Mouse (Mus musculus) mouse trophoblast stem cell (cell line): ENCODE measurements at regions not wholly inside any gene's neighbourhood (a gene's known extent, or its start where the extent isn't known, plus 50 kb on each side); places are given as distances from the start of the nearest gene placed in this dataset.

ENCODE experiments used
- in situ Hi-C, 2 experiments: fragments of 300-500 bp; cut with MseI, MboI; formaldehyde crosslinking; loops; 2 replicates in 1 of 2; 3 replicates in 1 of 2; pipeline ENCODE4 v1.15.1; 2025

GRCm38 (mm10) chr17:84074000-84074782, 113.6 kb downstream of the Zfp36l2 start:
- in situ Hi-C loops = no loop called here

DNA sequence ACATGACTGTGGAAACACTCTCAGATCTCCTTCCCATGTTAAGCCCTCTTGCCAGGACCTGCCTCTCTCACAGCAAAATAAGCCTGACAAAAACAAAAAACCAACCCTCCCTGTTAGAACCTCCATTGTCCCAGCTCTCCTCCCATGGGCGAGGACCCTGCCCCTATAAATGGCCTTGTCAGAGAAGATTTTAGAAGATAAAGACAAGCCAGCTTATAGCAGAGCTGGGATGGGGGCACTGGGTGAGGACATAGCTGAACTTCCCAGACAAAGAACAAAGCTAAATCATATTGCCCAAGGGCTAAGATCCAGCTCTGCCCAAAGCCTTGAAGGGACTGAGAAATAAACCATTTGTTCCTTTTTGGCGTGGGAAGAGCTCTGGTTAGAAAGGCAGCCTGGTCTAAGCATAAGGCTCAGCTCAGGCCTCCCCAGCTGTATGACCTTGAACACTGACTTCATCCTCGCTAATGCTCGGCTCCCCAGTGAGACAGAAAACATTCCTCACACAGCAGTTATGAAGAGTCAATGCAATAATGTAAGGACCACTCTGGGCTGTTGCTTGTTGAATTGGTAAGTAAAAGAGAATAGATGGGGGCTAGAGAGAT, 115.2 kb downstream of the Zfp36l2 start:
- in situ Hi-C loops = no loop called here

- in situ Hi-C loops = no loop called here
These were observed 115.9 kb downstream of the Zfp36l2 start for GRCm38 (mm10) chr17:84071855-84072254.

- in situ Hi-C loops = no loop called here
These were observed 117.2 kb downstream of the Zfp36l2 start for GRCm38 (mm10) chr17:84070596-84070995.

DNA sequence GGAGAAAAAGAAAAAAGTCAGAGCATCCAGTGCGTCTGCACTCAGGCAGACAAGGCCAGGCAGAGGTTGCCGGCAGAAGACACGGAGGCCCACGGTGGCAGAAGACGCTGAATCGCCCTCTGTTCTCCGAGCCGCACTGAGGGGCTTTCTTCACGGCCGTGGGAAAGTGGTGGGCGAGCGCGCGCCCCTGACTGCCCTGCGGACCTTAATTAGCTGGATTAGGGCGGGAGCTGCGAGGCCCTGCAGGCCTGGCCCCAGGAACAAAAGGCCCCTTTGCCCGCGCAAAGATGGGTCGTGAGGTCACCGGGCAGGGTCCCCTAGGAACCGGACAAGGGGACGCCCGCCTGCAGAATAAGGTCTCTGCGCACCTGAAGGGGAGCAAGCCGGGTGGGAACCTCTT, 120.6 kb downstream of the Zfp36l2 start:
- in situ Hi-C loops = no loop called here

DNA sequence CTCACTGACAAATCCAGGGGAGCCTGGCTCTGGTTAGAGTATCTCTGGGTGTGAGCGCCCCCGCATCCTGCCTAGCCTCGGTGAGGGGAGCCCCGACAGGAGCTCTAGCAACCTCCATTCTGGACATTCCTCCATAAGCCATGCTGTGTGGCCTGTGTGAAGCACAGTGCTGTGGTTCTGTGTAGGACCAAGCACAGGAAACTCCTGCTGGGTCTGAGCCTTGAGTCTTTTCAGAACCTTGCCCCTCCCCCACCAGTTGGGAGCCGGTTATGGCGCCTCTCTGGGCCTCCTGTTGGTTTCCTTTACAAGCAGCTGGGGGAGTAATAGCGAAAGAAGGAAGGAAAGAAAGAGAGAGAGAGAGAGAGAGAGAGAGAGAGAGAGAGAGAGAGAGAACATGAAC, 124.0 kb downstream of the Zfp36l2 start:
- in situ Hi-C loops = no loop called here

- in situ Hi-C loops = no loop called here
These were observed 126.1 kb downstream of the Zfp36l2 start for GRCm38 (mm10) chr17:84061621-84062020.

DNA sequence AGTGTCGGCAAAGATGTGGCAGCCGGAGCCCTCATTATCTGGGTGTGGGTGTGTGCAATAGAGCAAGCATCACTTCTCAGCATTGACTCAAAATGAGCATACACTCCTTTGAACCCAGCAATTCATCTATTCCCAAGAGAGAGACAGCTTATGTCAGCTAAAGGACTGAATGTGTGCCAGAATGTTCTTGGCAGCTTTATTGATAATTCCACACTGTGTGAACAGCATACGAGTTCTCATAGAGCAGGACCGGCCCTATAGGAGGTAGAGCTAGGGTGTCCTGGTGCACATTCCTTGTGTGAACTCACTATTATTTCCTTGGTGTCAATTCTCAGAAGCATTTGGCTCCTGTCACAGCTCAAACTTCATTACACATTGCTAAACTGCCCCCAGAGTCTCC, 131.3 kb downstream of the Zfp36l2 start:
- in situ Hi-C loops = no loop called here

- in situ Hi-C loops = no loop called here
These were observed 135.3 kb downstream of the Zfp36l2 start for GRCm38 (mm10) chr17:84052437-84052836.

DNA sequence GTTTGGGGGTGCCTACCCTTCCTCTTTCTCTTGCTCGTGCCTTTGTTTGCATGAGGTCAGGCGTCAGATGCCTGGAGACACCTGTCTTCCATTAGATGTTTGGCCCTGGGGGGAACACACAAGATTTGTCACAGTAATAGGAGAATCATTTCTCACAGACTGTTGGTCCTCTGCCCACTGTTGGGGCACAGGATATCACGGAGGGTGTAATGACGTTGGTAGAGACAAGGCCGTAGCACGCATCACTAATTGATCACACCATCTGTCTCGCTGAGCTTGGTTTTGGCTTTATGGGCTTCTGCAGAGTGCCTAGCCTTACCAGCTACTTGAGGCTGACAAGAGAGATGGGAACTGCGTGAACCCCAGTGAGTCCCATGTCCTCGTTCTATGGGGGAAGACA, 136.5 kb downstream of the Zfp36l2 start:
- in situ Hi-C loops = no loop called here

- in situ Hi-C loops = loop anchor here in 1 of 2 experiments (25.0 kb wide), 1 partner anchor 139 kb away; the partner anchor contains the start of gene Zfp36l2
These were observed 139.2 kb downstream of the Zfp36l2 start for GRCm38 (mm10) chr17:84048533-84048932.

- in situ Hi-C loops = loop anchor here in 1 of 2 experiments (25.0 kb wide), 1 partner anchor 140 kb away; the partner anchor contains the start of gene Zfp36l2
These were observed 140.2 kb downstream of the Zfp36l2 start for GRCm38 (mm10) chr17:84047520-84047919.

DNA sequence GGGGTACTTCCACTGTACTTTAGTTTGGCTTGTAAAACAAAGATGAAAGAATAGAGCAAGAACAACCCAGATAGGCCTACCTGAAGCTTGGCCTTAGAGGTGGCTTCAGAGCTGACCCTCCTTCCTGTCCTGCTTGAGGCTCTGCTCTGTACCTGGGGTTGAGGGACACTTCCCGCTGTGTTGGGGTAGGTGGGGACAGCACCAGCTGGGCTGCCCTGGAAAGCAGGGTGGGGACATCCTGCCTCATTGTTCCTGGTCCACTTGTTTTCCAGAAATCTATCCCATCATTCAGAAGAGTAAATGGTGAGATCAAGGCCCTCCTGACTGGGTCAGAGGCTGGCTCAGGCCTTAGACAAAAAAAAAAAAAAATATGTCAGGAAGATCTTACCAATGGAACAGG, 141.9 kb downstream of the Zfp36l2 start:
- in situ Hi-C loops = loop anchor here in 1 of 2 experiments (25.0 kb wide), 1 partner anchor 141 kb away; the partner anchor contains the start of gene Zfp36l2

DNA sequence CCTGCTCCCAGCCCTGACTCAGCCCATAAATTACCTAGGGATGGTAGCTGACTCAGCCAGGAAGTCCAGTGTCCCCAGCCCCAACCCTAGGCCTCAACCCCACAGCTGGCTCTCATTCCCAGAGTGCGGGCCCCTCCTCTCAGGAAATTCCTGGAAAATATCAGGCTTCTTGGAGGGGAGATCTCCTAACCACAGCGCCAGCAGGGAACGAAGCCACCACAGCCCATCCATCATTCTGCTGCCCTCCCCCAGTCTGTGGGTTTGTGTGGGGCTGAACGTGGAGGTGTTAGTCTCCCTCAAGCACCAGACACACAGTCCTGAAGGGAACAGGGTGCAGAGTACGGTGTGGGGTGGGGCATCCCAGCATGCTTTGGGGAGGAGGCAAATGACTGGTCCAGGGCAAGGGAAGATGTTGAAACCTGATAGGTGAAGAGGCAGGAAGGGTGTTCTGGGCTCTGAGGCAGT, 143.2 kb downstream of the Zfp36l2 start:
- in situ Hi-C loops = loop anchor here in 1 of 2 experiments (25.0 kb wide), 1 partner anchor 143 kb away; the partner anchor contains the start of gene Zfp36l2

- in situ Hi-C loops = loop anchor here in 1 of 2 experiments (25.0 kb wide), 1 partner anchor 144 kb away; the partner anchor contains the start of gene Zfp36l2
These were observed 144.6 kb downstream of the Zfp36l2 start for GRCm38 (mm10) chr17:84043102-84043501.

DNA sequence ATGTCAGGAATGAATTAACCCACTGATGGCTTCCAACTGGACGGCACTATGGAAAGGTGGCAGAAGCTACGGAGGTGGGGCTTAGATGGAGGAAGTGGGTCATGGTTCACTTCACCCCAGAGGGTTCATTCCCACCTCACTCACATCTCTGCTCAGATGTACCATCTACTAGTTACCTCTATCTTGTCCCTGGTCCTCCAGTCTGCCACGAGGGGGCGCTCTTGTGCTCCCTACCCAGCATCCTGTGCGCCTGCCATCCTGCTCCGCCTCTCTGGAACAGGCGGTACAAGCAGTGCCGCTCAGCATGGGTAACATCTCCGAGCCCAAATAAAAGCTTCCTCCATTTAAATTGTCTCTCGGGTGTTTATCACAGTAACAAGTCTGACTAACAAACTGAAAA, 148.3 kb downstream of the Zfp36l2 start:
- in situ Hi-C loops = loop anchor here (10.0 to 25.0 kb wide), 2 partner anchors 148 to 155 kb away; partner anchors contain the start of gene Zfp36l2 (in 1 of the 2)

- in situ Hi-C loops = loop anchor here (10.0 to 25.0 kb wide), 2 partner anchors 150 to 157 kb away; partner anchors contain the start of gene Zfp36l2 (in 1 of the 2)
These were observed 150.0 kb downstream of the Zfp36l2 start for GRCm38 (mm10) chr17:84037580-84038304.

DNA sequence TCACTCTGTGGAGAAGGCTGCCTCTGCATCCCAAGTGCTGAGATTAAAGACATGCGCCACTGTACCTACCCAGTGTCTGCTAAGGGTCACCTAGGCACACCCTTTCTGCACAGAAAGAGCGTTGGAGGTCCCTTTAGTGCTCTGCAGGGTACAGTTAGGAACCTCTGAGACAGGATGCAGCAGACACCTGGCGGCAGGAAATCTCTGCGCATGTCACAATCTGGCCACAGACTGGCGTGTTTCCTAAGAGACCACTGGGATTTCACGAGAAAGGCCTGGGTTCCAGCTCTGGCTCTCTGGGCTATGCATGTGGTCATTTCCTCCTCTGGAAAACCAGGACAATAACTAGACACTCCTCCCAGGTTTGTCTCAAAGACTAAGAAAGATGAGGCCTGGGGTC, 151.7 kb downstream of the Zfp36l2 start:
- in situ Hi-C loops = loop anchor here (10.0 to 25.0 kb wide), 2 partner anchors 151 to 159 kb away; partner anchors contain the start of gene Zfp36l2 (in 1 of the 2)

GRCm38 (mm10) chr17:84034801-84035200, 152.9 kb downstream of the Zfp36l2 start:
- in situ Hi-C loops = loop anchor here (10.0 to 25.0 kb wide), 2 partner anchors 152 to 160 kb away; partner anchors contain the start of gene Zfp36l2 (in 1 of the 2)

- in situ Hi-C loops = loop anchor here (10.0 to 25.0 kb wide), 2 partner anchors 155 to 162 kb away; partner anchors contain the start of gene Zfp36l2 (in 1 of the 2)
These were observed 155.3 kb downstream of the Zfp36l2 start for GRCm38 (mm10) chr17:84032441-84032840.

- in situ Hi-C loops = loop anchor here (10.0 to 25.0 kb wide), 2 partner anchors 155 to 163 kb away; partner anchors contain the start of gene Zfp36l2 (in 1 of the 2)
These were observed 155.9 kb downstream of the Zfp36l2 start for GRCm38 (mm10) chr17:84031833-84032232.
